Mouse (Mus musculus) stomach, postnatal 0 days (tissue): ENCODE measurements around the gene Acvrl1. TPM values are rescaled to one million over a fixed set of nuclear protein-coding genes. Genes with fewer than 3 reads are reported as not detected.

Experiments used
- ATAC-seq: fragments of 200-750 bp; cut with Nextera tagmentation; 2 replicates; pipeline ENCODE4 v1.8.0; 2017; ENCODE audit not compliant: low FRiP score, low TSS enrichment
- DNase-seq: peaks from one replicate; pipeline ENCODE4 v3.0.0-alpha.2; 2016; ENCODE audit warnings: low spot score
- H3K27ac ChIP-seq: fragments of 300-500 bp; sonication (generic); replicated peaks from 2 replicates; pipeline ENCODE4 v1.5.1; 2014; ENCODE audit warnings: mild to moderate bottlenecking, control low read depth
- H3K27me3 ChIP-seq: fragments of 300-500 bp; sonication (generic); 2 replicates; pipeline ENCODE4 v1.6.1; 2014; ENCODE audit warnings: low read length; ENCODE audit not compliant: control insufficient read depth, insufficient read depth
- H3K36me3 ChIP-seq: fragments of 300-500 bp; sonication (generic); 2 replicates; pipeline ENCODE4 v1.6.1; 2014; ENCODE audit warnings: low read length, mixed read lengths; ENCODE audit not compliant: control insufficient read depth, insufficient read depth
- H3K4me1 ChIP-seq: fragments of 300-500 bp; sonication (generic); replicated peaks from 2 replicates; pipeline ENCODE4 v1.6.1; 2014; ENCODE audit warnings: antibody characterized with exemption; ENCODE audit not compliant: control insufficient read depth, insufficient read depth
- H3K4me2 ChIP-seq: fragments of 300-500 bp; sonication (generic); replicated peaks from 2 replicates; pipeline ENCODE4 v1.6.1; 2014; ENCODE audit warnings: low read depth, mild to moderate bottlenecking, control low read depth, moderate library complexity
- H3K4me3 ChIP-seq: fragments of 300-500 bp; sonication (generic); 2 replicates; pipeline ENCODE4 v1.5.1; 2014; ENCODE audit warnings: low read depth, low read length, control low read depth
- H3K9ac ChIP-seq: fragments of 300-500 bp; sonication (generic); 2 replicates; pipeline ENCODE4 v1.6.1; 2014; ENCODE audit warnings: mild to moderate bottlenecking, low read length, control low read depth, mixed read lengths
- H3K9me3 ChIP-seq: fragments of 300-500 bp; sonication (generic); 2 replicates; pipeline ENCODE4 v1.6.1; 2016; ENCODE audit warnings: low read length; ENCODE audit not compliant: control insufficient read depth
- CTCF ChIP-seq: IDR thresholded peaks from 2 replicates; pipeline ENCODE4 v1.5.1; 2016; ENCODE audit warnings: antibody characterized with exemption, low read depth, mild to moderate bottlenecking, moderate library complexity
- EP300 ChIP-seq: optimal IDR thresholded peaks from 2 replicates; pipeline ENCODE3; 2016; ENCODE audit warnings: antibody characterized with exemption
- WGBS: fragments of 180-500 bp; shearing (Covaris S2); extraction: QIAGEN DNeasy Blood & Tissue Kit; methylation state at CpG from one replicate; pipeline ENCODE4 v1.1.7; 2014; 5-methylcytosine and 5-hydroxymethylcytosine counted together
- microRNA-seq: library from miRNA; unstranded; fragments of <30 nt; microRNA quantifications from one replicate; pipeline ENCODE4, GENCODE M21; 2016
- polyA plus RNA-seq: library from polyadenylated mRNA; unstranded; fragments of >200 nt; fragmentation: Nextera tagmentation; extraction: Ambion mirVana; gene quantifications from 2 replicates; pipeline ENCODE4 v1.2.1, GENCODE M21; 2015

Gene Acvrl1
- polyA plus RNA-seq, 1 experiment from 2014 or later: 15.2 TPM

DNA sequence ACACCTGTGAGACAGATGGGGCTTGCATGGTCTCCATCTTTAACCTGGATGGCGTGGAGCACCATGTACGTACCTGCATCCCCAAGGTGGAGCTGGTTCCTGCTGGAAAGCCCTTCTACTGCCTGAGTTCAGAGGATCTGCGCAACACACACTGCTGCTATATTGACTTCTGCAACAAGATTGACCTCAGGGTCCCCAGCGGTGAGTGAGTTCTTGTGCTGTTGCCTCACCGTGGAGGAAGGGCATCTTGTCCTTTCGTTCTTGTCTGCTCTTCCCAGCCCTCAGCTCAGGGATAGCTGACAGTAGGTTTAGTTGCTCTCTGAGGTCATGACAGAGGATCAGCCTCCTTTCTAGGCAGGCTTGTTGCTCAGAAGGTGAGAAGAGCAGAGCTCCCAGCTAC is 65.6 kb downstream of the Acvrl1 start:
- TF ChIP-seq CTCF (no peak), EP300 (no peak)
- Histone ChIP-seq H3K4me3 (no peak overlapping the region), H3K9ac (no peak overlapping the region; the same call in 1 of the 2 replicates), H3K4me2 (no peak overlapping the region), H3K36me3 (peaks cover 7% of the 10 kb centered on the region), H3K4me1 (peaks cover 3% of the 10 kb centered on the region; the same call in 1 of the 2 replicates), H3K27ac (no peak overlapping the region), H3K9me3 (no peaks in the 10 kb centered on the region), H3K27me3 (no peaks in the 10 kb centered on the region)
- WGBS: 88% methylated on average over 6 of the region's 6 CpGs
- ATAC-seq: no peak
- no peak for DNase-seq

Small RNA genes within 50 kb of the gene (microRNA-seq; reads per million reads assigned to microRNA genes)
- gene Mir6962: not detected

Other genes starting within 250 kb of the Acvrl1 start
- gene Gm47841, start 81.1 kb upstream of the Acvrl1 start, polyA plus RNA-seq: not detected in 2 replicates
- gene Fignl2, start 50.0 kb upstream of the Acvrl1 start, polyA plus RNA-seq: 0.19 and 0.22 TPM in 2 replicates
- not detected in 2 replicates for gene Ankrd33, start 12.8 kb upstream of the Acvrl1 start, polyA plus RNA-seq
- 6.9 and 8.1 TPM in 2 replicates for gene Acvr1b, start 45.5 kb downstream of the Acvrl1 start, polyA plus RNA-seq
- 2.0 TPM in 2 replicates for gene Grasp, start 95.7 kb downstream of the Acvrl1 start, polyA plus RNA-seq
- 9.4 and 17.1 TPM in 2 replicates for gene Nr4a1, start 125.7 kb downstream of the Acvrl1 start, polyA plus RNA-seq
- 49.3 and 50.4 TPM in 2 replicates for gene Atg101, start 155.8 kb downstream of the Acvrl1 start, polyA plus RNA-seq
- 2.4 TPM in 2 replicates for gene 6030408B16Rik, start 164.7 kb downstream of the Acvrl1 start, polyA plus RNA-seq
- gene Krt80, start 241.6 kb downstream of the Acvrl1 start, polyA plus RNA-seq: 63.0 and 75.8 TPM in 2 replicates